Mouse (Mus musculus): Measurements from ENCODE around the gene Csde1. TPM values are rescaled to one million over a fixed set of nuclear protein-coding genes. Genes with fewer than 3 reads are reported as not detected.
A peak's percentile ranks its signal among the peaks of the same experiment; 100 is the strongest.

Gene Csde1
- polyA plus RNA-seq, 1 experiment from 2014 or later: 136 TPM

DNA sequence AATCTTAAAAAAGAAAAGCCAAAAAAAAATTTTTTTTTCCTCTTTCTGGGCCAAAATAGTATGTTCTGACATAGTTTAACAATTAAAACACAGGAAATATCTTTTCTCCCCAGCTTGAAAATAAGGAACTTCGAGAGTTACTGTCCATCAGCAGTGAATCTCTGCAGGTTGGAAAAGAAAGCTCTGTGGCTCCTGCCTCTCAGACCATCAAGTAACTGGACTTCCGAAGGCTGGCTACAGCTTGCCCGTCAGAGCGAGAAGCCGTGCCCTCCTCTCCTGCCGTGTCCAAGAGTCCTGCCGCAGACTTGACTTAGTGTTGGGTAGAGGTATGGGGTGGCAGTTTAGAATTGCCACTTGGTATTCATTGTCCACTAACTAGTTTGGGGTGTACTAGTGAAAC lies 18.6 kb upstream of the Csde1 start:
- H3K9me3 ChIP-seq (replicated peaks): no peaks in the 10 kb centered on the region
- no peak for ATAC-seq (ENCODE audit: low read depth)
- no peak overlapping the region for H3K27ac ChIP-seq
- 86% methylated on average over 7 of the region's 7 CpGs for WGBS (ENCODE audit: insufficient replicate concordance)
- peaks cover 28% of the 10 kb centered on the region for H3K36me3 ChIP-seq
- no peak for DNase-seq
- H3K9ac ChIP-seq: no peak overlapping the region
- H3K4me1 ChIP-seq (replicated peaks): peaks cover 12% of the 10 kb centered on the region
- H3K4me3 ChIP-seq (replicated peaks): no peak overlapping the region
- H3K27me3 ChIP-seq: no peaks in the 10 kb centered on the region
- H3K4me2 ChIP-seq: no peak overlapping the region

DNA sequence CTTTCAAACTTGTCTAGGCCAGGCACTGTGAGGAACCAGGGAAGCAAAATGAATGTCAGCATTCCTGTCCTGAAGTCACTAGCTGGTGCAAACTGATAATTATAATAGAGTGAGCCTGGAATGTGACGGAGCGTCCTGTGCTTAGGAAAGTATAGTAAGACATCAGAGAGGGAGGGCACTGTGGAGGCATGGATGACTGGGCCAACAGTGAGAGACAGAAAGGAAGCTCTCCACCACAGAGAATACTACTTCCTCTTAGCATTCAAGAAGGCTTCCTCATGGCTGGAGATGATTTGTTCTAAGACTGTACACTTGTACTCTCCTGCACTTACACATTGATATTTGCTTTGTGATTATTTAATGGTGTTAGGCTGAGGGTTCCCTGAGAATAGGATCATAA lies 2.9 kb upstream of the Csde1 start:
- Histone ChIP-seq H3K4me3 (replicated peaks) (no peak overlapping the region), H3K27ac (no peak overlapping the region), H3K9ac (no peak overlapping the region), H3K27me3 (no peaks in the 10 kb centered on the region), H3K4me1 (replicated peaks) (peaks cover 19% of the 10 kb centered on the region), H3K36me3 (no peaks in the 10 kb centered on the region), H3K9me3 (replicated peaks) (no peaks in the 10 kb centered on the region), H3K4me2 (no peak overlapping the region)
- ATAC-seq (ENCODE audit: low read depth): no peak
- 42% methylated on average over 2 of the region's 2 CpGs for WGBS (ENCODE audit: insufficient replicate concordance)
- no peak for DNase-seq

DNA sequence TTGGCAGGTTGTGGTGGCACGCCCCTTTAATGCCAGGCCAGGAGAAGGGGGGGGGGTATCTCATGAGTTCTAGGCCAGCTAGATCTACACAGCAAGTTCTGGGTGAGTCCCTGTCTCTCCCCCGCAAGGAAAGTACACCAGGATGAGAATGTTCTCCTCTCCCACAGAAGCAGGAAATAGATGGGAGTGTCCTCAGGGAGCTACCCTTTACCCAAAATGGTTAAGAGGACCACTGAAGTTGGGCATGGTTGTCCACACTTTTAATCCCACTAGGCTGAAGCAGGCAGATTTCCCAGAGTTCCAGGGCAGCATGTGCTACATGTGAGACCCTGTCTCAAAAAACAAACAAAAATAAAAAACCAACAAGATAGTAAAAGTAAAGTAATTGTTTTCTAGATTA lies 764 bp upstream of the Csde1 start:
- ATAC-seq (ENCODE audit: low read depth) (no peak), DNase-seq (no peak)
- Histone ChIP-seq H3K27ac (peak overlapping the region; percentile 88; the same call in 1 of the 2 replicates), H3K27me3 (no peaks in the 10 kb centered on the region), H3K9me3 (replicated peaks) (no peaks in the 10 kb centered on the region), H3K4me3 (replicated peaks) (peak overlapping the region; percentile 94), H3K4me1 (replicated peaks) (peaks cover 29% of the 10 kb centered on the region), H3K4me2 (peak overlapping the region; percentile 89), H3K9ac (peak overlapping the region; percentile 94), H3K36me3 (no peaks in the 10 kb centered on the region)
- 76% methylated on average over 2 of the region's 2 CpGs for WGBS (ENCODE audit: insufficient replicate concordance)

DNA sequence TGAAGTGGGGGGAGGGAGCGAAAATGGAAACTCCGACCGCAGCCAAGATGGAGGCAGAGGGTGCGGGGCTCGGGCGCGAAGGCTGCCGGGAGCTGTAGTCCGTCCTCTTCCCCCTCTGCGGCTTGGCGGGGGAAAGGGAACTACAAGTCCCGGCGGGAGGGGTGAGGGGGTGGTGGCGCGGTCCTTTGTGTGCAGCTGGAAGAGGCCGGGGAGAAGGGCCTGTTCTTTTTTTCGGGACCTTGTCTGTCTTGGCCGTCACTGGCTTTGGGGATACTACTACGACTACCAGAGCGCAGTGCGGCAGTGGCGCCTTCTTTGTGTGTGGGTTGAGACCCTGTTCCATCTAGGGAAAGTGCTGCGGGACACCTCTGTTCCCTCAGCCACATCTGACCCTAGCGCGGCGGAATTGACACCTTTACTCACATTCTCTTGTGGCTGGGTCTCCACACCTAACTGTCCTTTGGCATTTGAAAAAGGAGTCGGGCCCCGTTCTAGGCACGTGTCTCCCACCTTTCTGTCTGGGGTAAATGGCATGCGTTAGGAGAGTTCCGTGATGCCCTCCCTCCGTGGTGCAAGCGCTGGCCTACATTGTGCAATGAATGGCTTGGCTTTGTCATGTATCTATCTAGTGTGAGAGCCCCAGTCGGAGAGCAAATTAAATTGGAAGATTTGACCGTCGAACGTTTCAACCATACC lies 865 bp downstream of the Csde1 start:
- Histone ChIP-seq H3K36me3 (no peaks in the 10 kb centered on the region), H3K4me1 (replicated peaks) (peaks cover 40% of the 10 kb centered on the region), H3K4me2 (peak overlapping the region; percentile 89), H3K27me3 (no peaks in the 10 kb centered on the region), H3K9me3 (replicated peaks) (no peaks in the 10 kb centered on the region), H3K9ac (peak overlapping the region; percentile 94), H3K27ac (peak overlapping the region; percentile 88), H3K4me3 (replicated peaks) (peak overlapping the region; percentile 94)
- WGBS (ENCODE audit: insufficient replicate concordance): under 1% methylated on average over 35 of the region's 37 CpGs
- DNase-seq: peak; percentile 87
- peak; percentile 85 for ATAC-seq (ENCODE audit: low read depth)

DNA sequence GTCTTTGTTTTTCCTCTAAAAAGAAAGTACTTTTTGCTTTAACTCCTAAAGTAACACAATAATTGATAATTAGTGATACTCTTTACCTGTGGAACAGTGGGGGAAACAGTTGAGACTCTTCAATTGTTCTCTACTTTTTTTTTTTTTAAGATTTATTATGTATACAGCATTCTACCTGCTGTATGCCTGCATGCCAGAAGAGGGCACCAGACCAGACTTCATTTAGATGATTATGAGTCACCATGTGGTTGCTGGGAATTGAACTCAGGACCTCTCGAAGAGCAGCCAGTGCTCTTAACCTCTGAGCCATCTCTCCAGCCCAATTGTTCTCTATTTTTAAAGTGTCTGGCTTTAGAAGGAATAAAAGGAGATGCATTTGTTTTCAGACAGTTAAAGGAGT lies 5.9 kb downstream of the Csde1 start:
- Histone ChIP-seq H3K4me1 (replicated peaks) (peaks cover 35% of the 10 kb centered on the region), H3K4me3 (replicated peaks) (no peak overlapping the region), H3K4me2 (no peak overlapping the region), H3K27ac (no peak overlapping the region), H3K27me3 (no peaks in the 10 kb centered on the region), H3K9me3 (replicated peaks) (no peaks in the 10 kb centered on the region), H3K36me3 (peaks cover 41% of the 10 kb centered on the region), H3K9ac (no peak overlapping the region)
- no peak for ATAC-seq (ENCODE audit: low read depth)
- 62% methylated on average over 1 of the region's 1 CpGs for whole genome bisulfite sequencing (ENCODE audit: insufficient replicate concordance)
- peak; percentile 10 for DNase-seq

DNA sequence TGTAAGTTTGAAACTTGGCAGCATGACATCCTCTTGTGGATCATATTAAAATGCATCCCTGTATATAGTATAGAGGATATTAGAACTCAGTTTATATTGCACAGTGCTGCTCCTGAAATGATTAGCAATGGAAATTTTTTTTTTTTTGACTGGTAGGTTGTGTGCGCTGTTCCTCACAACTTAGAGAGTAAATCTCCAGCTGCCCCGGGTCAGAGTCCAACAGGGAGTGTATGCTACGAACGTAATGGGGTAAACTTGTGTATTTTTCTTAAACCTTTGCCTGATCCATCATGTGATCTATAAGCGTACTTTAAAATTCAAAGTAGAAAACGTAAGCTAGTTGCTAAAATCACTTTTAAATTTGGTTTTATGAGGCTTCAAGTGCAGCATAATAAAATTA lies 20.1 kb downstream of the Csde1 start:
- Histone ChIP-seq H3K27me3 (no peaks in the 10 kb centered on the region), H3K9ac (no peak overlapping the region), H3K9me3 (replicated peaks) (no peaks in the 10 kb centered on the region), H3K4me3 (replicated peaks) (no peak overlapping the region), H3K4me2 (no peak overlapping the region), H3K27ac (no peak overlapping the region), H3K4me1 (replicated peaks) (0 out of 2 replicates have a peak, but pooled peaks cover 4% of the 10 kb centered on the region), H3K36me3 (peaks cover 70% of the 10 kb centered on the region)
- no peak for ATAC-seq (ENCODE audit: low read depth)
- WGBS (ENCODE audit: insufficient replicate concordance): 86% methylated on average over 6 of the region's 6 CpGs
- no peak for DNase-seq

DNA sequence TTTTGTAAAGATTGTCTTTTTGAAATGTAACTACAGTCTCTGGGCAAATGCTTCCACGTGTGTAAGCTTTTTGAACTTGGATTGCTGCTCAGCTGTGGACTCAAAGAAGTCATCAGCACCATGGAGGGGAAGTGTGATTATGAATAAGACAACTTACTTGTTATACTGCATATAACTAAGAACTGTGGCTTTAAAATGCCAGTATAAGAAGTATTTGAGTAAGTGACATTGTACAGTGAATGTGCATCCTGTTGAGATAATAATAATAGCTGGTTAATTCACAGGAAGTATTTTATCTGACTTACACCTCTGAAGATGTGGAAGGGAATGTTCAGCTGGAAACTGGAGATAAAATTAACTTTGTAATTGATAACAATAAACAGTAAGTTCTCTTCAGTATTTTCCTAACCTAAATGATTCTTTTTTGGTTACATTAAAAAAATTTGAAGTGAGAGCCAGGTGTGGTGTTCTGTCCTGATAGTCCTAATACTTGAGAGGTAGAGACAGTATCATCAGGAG lies 20.7 kb downstream of the Csde1 start:
- ATAC-seq (ENCODE audit: low read depth) (no peak), DNase-seq (no peak)
- H3K9me3 ChIP-seq (replicated peaks): no peaks in the 10 kb centered on the region
- H3K27ac ChIP-seq: no peak overlapping the region
- no peak overlapping the region for H3K4me2 ChIP-seq
- H3K27me3 ChIP-seq: no peaks in the 10 kb centered on the region
- no peak overlapping the region for H3K9ac ChIP-seq
- 0 out of 2 replicates have a peak, but pooled peaks cover 4% of the 10 kb centered on the region for H3K4me1 ChIP-seq (replicated peaks)
- no peak overlapping the region for H3K4me3 ChIP-seq (replicated peaks)
- peaks cover 73% of the 10 kb centered on the region for H3K36me3 ChIP-seq
- 77% methylated on average over 1 of the region's 1 CpGs for WGBS (ENCODE audit: insufficient replicate concordance)

DNA sequence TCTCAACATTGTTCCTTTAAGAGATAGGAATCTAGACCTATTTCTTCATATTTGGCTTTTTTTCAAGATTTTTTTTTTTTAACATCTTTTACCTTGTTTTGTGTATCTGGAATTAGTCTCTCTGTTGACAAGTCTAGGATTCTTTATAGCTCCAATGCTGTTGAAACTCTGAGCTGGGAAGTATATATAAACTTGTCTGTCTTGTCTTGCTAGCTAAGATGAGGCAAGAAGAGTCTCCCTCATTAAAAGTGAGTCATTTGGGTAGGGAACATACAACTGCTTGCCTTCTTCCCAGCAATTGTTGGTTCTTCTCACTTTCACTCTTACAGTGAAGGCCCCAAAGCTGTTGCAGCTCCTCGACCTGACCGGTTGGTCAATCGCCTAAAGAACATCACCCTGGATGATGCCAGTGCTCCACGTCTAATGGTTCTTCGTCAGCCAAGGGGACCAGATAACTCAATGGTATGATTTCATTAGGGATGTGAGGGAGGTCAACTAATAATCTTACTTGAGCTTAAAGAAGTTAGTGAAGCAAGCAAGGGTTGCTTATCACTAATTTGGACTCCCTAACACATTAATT lies 35.9 kb downstream of the Csde1 start:
- Histone ChIP-seq H3K4me1 (replicated peaks) (peaks cover 12% of the 10 kb centered on the region), H3K9me3 (replicated peaks) (no peaks in the 10 kb centered on the region), H3K27ac (no peak overlapping the region), H3K27me3 (no peaks in the 10 kb centered on the region), H3K4me2 (no peak overlapping the region), H3K4me3 (replicated peaks) (no peak overlapping the region), H3K9ac (no peak overlapping the region), H3K36me3 (peaks cover 65% of the 10 kb centered on the region)
- WGBS (ENCODE audit: insufficient replicate concordance): 81% methylated on average over 5 of the region's 5 CpGs
- DNase-seq: no peak
- no peak for ATAC-seq (ENCODE audit: low read depth)

DNA sequence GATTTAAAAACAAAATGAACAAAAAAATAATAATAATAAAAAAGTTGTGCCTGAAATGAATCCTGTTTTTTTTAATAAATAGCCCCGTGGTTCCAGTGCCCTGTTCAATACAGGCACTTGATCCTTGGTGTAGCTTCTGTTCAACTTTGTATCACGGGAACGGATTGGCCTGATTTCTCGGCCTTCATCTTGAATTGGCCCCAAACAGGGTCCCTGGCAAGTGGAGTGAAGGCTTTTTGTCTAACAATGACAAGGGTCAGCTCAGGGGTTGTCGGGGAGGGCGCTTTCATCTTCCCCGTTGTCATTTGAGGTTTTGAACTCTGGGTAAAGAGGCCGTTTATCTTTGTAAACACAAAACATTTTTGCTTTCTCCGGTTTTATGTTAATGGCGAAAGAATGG lies 37.5 kb downstream of the Csde1 start:
- Histone ChIP-seq H3K4me1 (replicated peaks) (peaks cover 12% of the 10 kb centered on the region), H3K27me3 (no peaks in the 10 kb centered on the region), H3K27ac (peak overlapping the region; percentile 62), H3K4me3 (replicated peaks) (peak overlapping the region; percentile 92), H3K4me2 (peak overlapping the region; percentile 83), H3K9me3 (replicated peaks) (no peaks in the 10 kb centered on the region), H3K9ac (peak overlapping the region; percentile 55), H3K36me3 (peaks cover 66% of the 10 kb centered on the region)
- no peak for DNase-seq
- whole genome bisulfite sequencing (ENCODE audit: insufficient replicate concordance): 5% methylated on average over 10 of the region's 10 CpGs
- ATAC-seq (ENCODE audit: low read depth): peak; percentile 39

DNA sequence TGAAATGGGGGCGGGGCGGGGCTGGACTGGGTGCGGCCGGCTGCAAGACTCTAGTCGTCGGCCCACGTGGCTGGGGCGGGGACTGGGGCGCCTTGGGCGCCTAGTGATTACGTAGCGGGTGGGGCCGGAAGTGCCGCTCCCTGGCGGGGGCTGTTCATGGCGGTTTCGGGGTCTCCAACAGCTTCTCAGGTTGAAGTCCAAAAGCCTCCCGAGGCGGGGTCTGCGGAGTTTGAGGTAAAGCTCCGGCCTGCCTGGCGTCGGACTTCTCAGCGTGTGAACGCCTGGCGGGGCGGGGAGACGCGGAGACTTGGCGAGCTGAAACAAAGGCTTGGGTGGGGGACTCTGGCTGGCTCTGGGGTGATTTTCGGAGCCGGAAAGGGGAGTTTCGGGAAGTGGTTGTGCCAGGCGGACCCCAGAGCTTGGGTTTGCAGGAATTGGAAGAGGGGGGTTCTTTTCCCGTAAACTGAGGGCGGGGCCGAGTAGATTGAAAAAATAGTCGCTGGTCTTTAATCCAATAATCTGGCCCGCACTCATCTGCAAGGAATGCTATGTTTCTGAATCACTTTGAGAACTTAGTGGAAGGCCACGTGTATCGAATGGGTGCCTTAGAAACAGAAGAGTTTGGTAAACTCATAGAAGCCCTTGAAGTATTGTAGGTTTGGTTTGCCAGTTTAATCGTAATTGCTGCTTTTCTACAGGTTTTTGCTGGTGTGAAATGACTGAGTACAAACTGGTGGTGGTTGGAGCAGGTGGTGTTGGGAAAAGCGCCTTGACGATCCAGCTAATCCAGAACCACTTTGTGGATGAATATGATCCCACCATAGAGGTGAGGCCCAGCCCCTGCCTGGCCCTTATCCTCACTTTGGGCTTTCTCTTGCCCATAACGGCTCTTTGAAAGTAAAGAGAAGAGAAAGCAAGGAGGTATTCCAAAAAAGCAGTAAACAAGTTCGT lies 38.3 kb downstream of the Csde1 start, which contains the start of gene Nras:
Gene Nras (plus strand): TSS at position 79 of the 951 bp plus-strand sequence.
- peak within 1 kb of the TSS; percentile 87 for H3K9ac ChIP-seq
- peak within 1 kb of the TSS; percentile 86 for H3K27ac ChIP-seq
- WGBS (ENCODE audit: insufficient replicate concordance): 2% methylated on average over 46 of the region's 46 CpGs
- H3K4me2 ChIP-seq: peak within 1 kb of the TSS; percentile 83
- peaks cover 68% of the 10 kb centered on the region for H3K36me3 ChIP-seq
- H3K4me1 ChIP-seq (replicated peaks): peaks cover 12% of the 10 kb centered on the region
- no peaks in the 10 kb centered on the region for H3K9me3 ChIP-seq (replicated peaks)
- peak; percentile 96 for ATAC-seq (ENCODE audit: low read depth)
- peak within 1 kb of the TSS; percentile 92 for H3K4me3 ChIP-seq (replicated peaks)
- no peaks in the 10 kb centered on the region for H3K27me3 ChIP-seq
- DNase-seq: peak; percentile 87

DNA sequence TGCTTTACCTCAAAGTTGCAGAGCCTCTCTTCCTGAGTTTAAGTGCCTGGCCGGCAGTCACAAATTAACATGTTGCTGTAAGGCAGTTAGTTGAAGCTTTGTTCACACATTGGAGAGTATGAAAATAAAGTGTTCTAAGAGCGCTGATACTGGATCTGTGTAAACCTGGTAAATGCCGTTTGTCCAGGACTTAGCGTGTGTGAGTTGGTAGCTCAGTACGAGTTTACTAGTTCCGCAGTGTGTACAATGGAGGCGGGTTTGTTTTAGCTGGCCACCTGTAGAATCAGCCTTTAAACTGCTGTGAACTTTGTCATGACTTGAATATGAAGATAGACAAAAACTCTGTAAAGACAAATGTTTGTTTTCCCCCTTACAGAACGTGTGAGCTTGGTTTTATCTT lies 46.7 kb downstream of the Csde1 start:
- H3K9me3 ChIP-seq (replicated peaks): no peaks in the 10 kb centered on the region
- no peak overlapping the region for H3K9ac ChIP-seq
- ATAC-seq (ENCODE audit: low read depth) (no peak), DNase-seq (no peak)
- H3K4me3 ChIP-seq (replicated peaks): no peak overlapping the region
- H3K36me3 ChIP-seq: peaks cover 68% of the 10 kb centered on the region
- H3K27ac ChIP-seq: no peak overlapping the region
- H3K4me2 ChIP-seq: no peak overlapping the region
- no peaks in the 10 kb centered on the region for H3K27me3 ChIP-seq
- no peaks in the 10 kb centered on the region for H3K4me1 ChIP-seq (replicated peaks)
- WGBS (ENCODE audit: insufficient replicate concordance): 85% methylated on average over 8 of the region's 8 CpGs

Measured in liver, embryonic 13.5 days (tissue).